Mouse (Mus musculus) spleen, embryonic (tissue): ENCODE results near the gene Sestd1.

ENCODE experiments used
- CTCF ChIA-PET: fragments of 350-600 bp; sonication (Branson Sonifier 250); formaldehyde crosslinking; loops from one replicate; lab custom pipeline; 2022; lab: Charles Lee

The Sestd1 gene

GRCm38 (mm10) chr2:77270781-77271180 is 9.6 kb downstream of the Sestd1 start:
- CTCF ChIA-PET: no interaction called here

- CTCF ChIA-PET: no interaction called here
These were observed 10.3 kb downstream of the Sestd1 start for GRCm38 (mm10) chr2:77270136-77270535.

GRCm38 (mm10) chr2:77268612-77269239 is 11.7 kb downstream of the Sestd1 start:
- CTCF ChIA-PET: no interaction called here

- CTCF ChIA-PET: no interaction called here
These were observed 13.5 kb downstream of the Sestd1 start for GRCm38 (mm10) chr2:77266931-77267330.

- CTCF ChIA-PET: no interaction called here
These were observed 14.4 kb downstream of the Sestd1 start for GRCm38 (mm10) chr2:77266011-77266410.

- CTCF ChIA-PET: no interaction called here
These were observed 15.1 kb downstream of the Sestd1 start for GRCm38 (mm10) chr2:77265301-77265700.

- CTCF ChIA-PET: no interaction called here
These were observed 15.8 kb downstream of the Sestd1 start for GRCm38 (mm10) chr2:77264550-77264949.

- CTCF ChIA-PET: no interaction called here
These were observed 16.6 kb downstream of the Sestd1 start for GRCm38 (mm10) chr2:77263477-77264435.

- CTCF ChIA-PET: no interaction called here
These were observed 20.3 kb downstream of the Sestd1 start for GRCm38 (mm10) chr2:77260134-77260533.

GRCm38 (mm10) chr2:77253227-77253626 is 27.2 kb downstream of the Sestd1 start:
- CTCF ChIA-PET: no interaction called here

GRCm38 (mm10) chr2:77251736-77252135 is 28.7 kb downstream of the Sestd1 start:
- CTCF ChIA-PET: no interaction called here

- CTCF ChIA-PET: no interaction called here
These were observed 30.4 kb downstream of the Sestd1 start for GRCm38 (mm10) chr2:77249771-77250681.

GRCm38 (mm10) chr2:77248416-77248815 is 32.0 kb downstream of the Sestd1 start:
- CTCF ChIA-PET: interaction anchor here (0.7 kb wide), 1 partner anchor 79 kb away, joined by 5 read pairs; no protein-coding TSS in a partner anchor

- CTCF ChIA-PET: interaction anchor here (0.6 kb wide), 1 partner anchor 274 kb away, joined by 4 read pairs; no protein-coding TSS in a partner anchor
These were observed 33.1 kb downstream of the Sestd1 start for GRCm38 (mm10) chr2:77247200-77247830.

- CTCF ChIA-PET: no interaction called here
These were observed 34.6 kb downstream of the Sestd1 start for GRCm38 (mm10) chr2:77245806-77246205.

- CTCF ChIA-PET: no interaction called here
These were observed 38.1 kb downstream of the Sestd1 start for GRCm38 (mm10) chr2:77242248-77242647.

- CTCF ChIA-PET: no interaction called here
These were observed 41.8 kb downstream of the Sestd1 start for GRCm38 (mm10) chr2:77238607-77239006.

- CTCF ChIA-PET: no interaction called here
These were observed 42.3 kb downstream of the Sestd1 start for GRCm38 (mm10) chr2:77238046-77238445.

GRCm38 (mm10) chr2:77236860-77237259 is 43.5 kb downstream of the Sestd1 start:
- CTCF ChIA-PET: no interaction called here

GRCm38 (mm10) chr2:77235896-77236295 is 44.5 kb downstream of the Sestd1 start:
- CTCF ChIA-PET: no interaction called here

GRCm38 (mm10) chr2:77232604-77233003 is 47.8 kb downstream of the Sestd1 start:
- CTCF ChIA-PET: no interaction called here
